Mouse (Mus musculus): ENCODE measurements around the gene Slc11a1.

DNA sequence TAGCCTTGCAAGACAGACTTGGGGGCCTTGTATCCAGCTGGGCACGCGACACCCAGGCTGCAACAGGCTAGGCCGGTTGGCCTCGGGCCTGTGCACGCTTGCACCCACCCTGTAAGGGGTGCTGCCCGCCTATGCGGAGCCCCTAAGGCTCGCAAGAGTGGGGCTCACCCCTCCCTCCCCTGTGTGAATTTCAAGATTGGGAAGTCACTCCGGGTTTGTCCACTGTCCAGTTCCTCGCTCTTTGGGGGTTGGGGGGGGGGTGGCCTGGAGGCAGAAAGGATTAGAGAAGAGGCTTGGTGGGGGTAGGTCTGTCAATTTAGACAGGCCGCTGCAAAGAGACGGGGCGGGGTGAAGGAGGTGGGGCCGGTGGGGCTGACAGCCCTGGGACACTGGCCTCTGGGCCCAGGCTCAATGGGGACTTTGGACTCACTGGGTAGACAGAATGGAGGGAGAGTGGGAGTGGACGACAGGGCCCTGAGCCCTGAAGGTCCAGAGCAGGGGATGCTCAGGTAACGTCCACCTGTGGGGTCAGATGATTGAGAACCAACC, 17.5 kb downstream of the Slc11a1 start:
- no peak for TF ChIP-seq CTCF (IDR thresholded peaks at IDR 0.05; ENCODE audit: borderline replicate concordance, insufficient read depth, low read length)
- TF ChIP-seq POLR2A (IDR thresholded peaks at IDR 0.05; ENCODE audit: low read depth, low read length), result no peak

Data from embryonic fibroblast, embryonic 13.5 days (primary cell).